Mouse (Mus musculus): ENCODE measurements at regions not wholly inside any gene's neighbourhood (a gene's known extent, or its start where the extent isn't known, plus 50 kb on each side); places are given as distances from the start of the nearest gene placed in this dataset.

- 72% methylated on average over 1 of the region's 1 CpGs for WGBS
- Histone ChIP-seq H3K9me3 (replicated peaks; ENCODE audit: control insufficient read depth, low read length) (no peaks in the 10 kb centered on the region), H3K4me3 (ENCODE audit: low read depth, low read length) (no peak overlapping the region), H3K27ac (replicated peaks; ENCODE audit: low read depth, low read length) (no peak overlapping the region), H3K4me2 (ENCODE audit: low read depth, low read length) (no peak overlapping the region), H3K4me1 (ENCODE audit: control insufficient read depth, insufficient read depth, low read length) (no peaks in the 10 kb centered on the region), H3K36me3 (replicated peaks; ENCODE audit: control insufficient read depth, insufficient read depth, low read depth, low read length) (no peaks in the 10 kb centered on the region), H3K9ac (replicated peaks; ENCODE audit: low read length) (no peak overlapping the region), H3K27me3 (ENCODE audit: control insufficient read depth, insufficient read depth, low read length) (no peaks in the 10 kb centered on the region)
- ATAC-seq (replicated peaks; ENCODE audit: insufficient number of reproducible peaks, low FRiP score, low TSS enrichment, low read depth) = no peak
- no peak for DNase-seq (ENCODE audit: low spot score)
Observed at GRCm38 (mm10) chr2:159866391-159866790, 467.6 kb downstream of the Gm826 start.

- Histone ChIP-seq H3K4me3 (ENCODE audit: low read depth, low read length) (no peak overlapping the region), H3K27ac (replicated peaks; ENCODE audit: low read depth, low read length) (no peak overlapping the region), H3K27me3 (ENCODE audit: control insufficient read depth, insufficient read depth, low read length) (no peaks in the 10 kb centered on the region), H3K36me3 (replicated peaks; ENCODE audit: control insufficient read depth, insufficient read depth, low read depth, low read length) (no peaks in the 10 kb centered on the region), H3K9me3 (replicated peaks; ENCODE audit: control insufficient read depth, low read length) (no peaks in the 10 kb centered on the region), H3K9ac (replicated peaks; ENCODE audit: low read length) (no peak overlapping the region), H3K4me2 (ENCODE audit: low read depth, low read length) (no peak overlapping the region), H3K4me1 (ENCODE audit: control insufficient read depth, insufficient read depth, low read length) (no peaks in the 10 kb centered on the region)
- DNase-seq (ENCODE audit: low spot score) (no peak), ATAC-seq (replicated peaks; ENCODE audit: insufficient number of reproducible peaks, low FRiP score, low TSS enrichment, low read depth) (no peak)
- 33% methylated on average over 1 of the region's 1 CpGs for WGBS
Observed at GRCm38 (mm10) chr2:159863185-159863584, 470.8 kb downstream of the Gm826 start.

DNA sequence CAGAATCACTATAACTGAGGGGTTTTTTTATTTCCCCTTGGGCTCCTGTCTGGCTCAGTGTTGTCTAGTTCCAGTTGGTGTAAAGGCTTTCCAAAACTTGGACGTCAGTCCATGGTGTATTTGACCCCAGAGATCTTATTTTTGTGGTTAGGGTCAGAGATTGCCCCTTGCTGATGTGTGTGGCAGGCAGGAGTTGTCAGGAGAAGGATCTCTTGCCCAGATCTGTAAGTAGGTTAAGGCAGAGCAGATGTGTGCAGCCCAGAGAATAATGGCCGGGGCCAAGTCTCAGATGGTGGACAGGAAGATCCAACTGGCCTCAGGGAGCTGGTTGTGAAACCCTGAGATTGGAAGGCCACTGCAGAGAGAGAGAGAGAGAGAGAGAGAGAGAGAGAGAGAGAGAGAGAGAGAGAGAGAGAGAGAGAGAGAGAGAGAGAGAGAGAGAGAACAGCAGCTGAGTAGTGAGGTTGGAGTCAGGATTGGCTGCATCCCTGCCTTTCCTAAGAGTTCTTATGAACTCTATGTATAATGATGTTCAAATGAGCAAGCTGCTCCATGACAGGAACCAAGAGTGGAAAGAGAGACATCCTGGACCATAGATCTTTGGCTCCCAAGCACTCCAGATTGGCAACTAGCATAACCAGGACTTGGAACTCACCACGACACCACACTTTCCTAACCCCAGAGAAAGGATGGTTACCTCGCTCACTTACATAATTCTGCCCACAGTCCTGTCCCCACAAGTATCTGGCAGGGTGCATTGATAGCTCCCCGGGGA lies 479.9 kb downstream of the Gm826 start:
- Histone ChIP-seq H3K4me3 (ENCODE audit: low read depth, low read length) (no peak overlapping the region), H3K9me3 (replicated peaks; ENCODE audit: control insufficient read depth, low read length) (no peaks in the 10 kb centered on the region), H3K36me3 (replicated peaks; ENCODE audit: control insufficient read depth, insufficient read depth, low read depth, low read length) (no peaks in the 10 kb centered on the region), H3K27ac (replicated peaks; ENCODE audit: low read depth, low read length) (no peak overlapping the region), H3K4me2 (ENCODE audit: low read depth, low read length) (no peak overlapping the region), H3K4me1 (ENCODE audit: control insufficient read depth, insufficient read depth, low read length) (no peaks in the 10 kb centered on the region), H3K27me3 (ENCODE audit: control insufficient read depth, insufficient read depth, low read length) (no peaks in the 10 kb centered on the region), H3K9ac (replicated peaks; ENCODE audit: low read length) (no peak overlapping the region)
- DNase-seq (ENCODE audit: low spot score) = no peak
- WGBS = 68% methylated on average over 5 of the region's 5 CpGs
- ATAC-seq (replicated peaks; ENCODE audit: insufficient number of reproducible peaks, low FRiP score, low TSS enrichment, low read depth) = no peak

GRCm38 (mm10) chr2:159852959-159853358 lies 481.0 kb downstream of the Gm826 start:
- ATAC-seq (replicated peaks; ENCODE audit: insufficient number of reproducible peaks, low FRiP score, low TSS enrichment, low read depth) = no peak
- WGBS = 89% methylated on average over 4 of the region's 4 CpGs

DNA sequence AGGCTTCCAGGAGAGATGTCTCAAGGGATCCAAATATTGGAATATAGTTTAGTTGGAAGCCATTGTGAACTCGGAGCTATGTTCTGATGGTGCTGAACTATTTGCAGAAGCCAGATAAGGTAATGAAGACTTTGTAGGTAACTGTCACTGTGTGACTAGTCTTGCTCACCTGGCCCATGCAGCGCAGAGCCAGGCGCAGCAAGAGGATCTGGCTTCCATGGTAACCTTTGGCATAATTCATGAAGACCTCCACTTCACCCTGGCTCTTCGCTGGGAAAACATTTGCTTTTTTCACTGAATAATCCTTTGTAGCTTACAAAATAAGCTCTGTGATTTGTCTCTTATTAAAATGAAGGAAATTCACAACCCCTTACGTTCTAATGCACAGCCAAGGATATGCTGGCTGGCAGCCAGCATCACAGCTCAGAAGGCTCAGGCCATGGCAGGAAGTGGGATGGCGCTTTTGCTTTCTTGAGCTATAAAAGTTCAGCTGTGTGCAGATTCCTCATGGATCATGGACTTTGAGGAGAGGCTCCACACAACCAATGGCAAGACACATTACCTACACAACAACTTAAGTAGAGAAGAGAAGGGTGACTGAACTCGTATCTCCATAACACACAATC lies 501.4 kb downstream of the Gm826 start:
- WGBS = 85% methylated on average over 7 of the region's 7 CpGs
- no peaks in the 10 kb centered on the region for H3K9me3 ChIP-seq (replicated peaks; ENCODE audit: control insufficient read depth, low read length)
- H3K4me3 ChIP-seq (ENCODE audit: low read depth, low read length) = no peak overlapping the region
- H3K27ac ChIP-seq (replicated peaks; ENCODE audit: low read depth, low read length) = no peak overlapping the region
- DNase-seq (ENCODE audit: low spot score) (no peak), ATAC-seq (replicated peaks; ENCODE audit: insufficient number of reproducible peaks, low FRiP score, low TSS enrichment, low read depth) (no peak)
- H3K4me1 ChIP-seq (ENCODE audit: control insufficient read depth, insufficient read depth, low read length) = no peaks in the 10 kb centered on the region
- no peak overlapping the region for H3K4me2 ChIP-seq (ENCODE audit: low read depth, low read length)
- no peaks in the 10 kb centered on the region for H3K36me3 ChIP-seq (replicated peaks; ENCODE audit: control insufficient read depth, insufficient read depth, low read depth, low read length)
- H3K9ac ChIP-seq (replicated peaks; ENCODE audit: low read length) = no peak overlapping the region
- no peaks in the 10 kb centered on the region for H3K27me3 ChIP-seq (ENCODE audit: control insufficient read depth, insufficient read depth, low read length)

More at GRCm38 (mm10) chr2:159852959-159853358, 481.0 kb downstream of the Gm826 start:
- H3K27ac ChIP-seq (replicated peaks; ENCODE audit: low read depth, low read length) = no peak overlapping the region
- no peak overlapping the region for H3K4me3 ChIP-seq (ENCODE audit: low read depth, low read length)
- H3K9ac ChIP-seq (replicated peaks; ENCODE audit: low read length) = no peak overlapping the region
- H3K27me3 ChIP-seq (ENCODE audit: control insufficient read depth, insufficient read depth, low read length) = no peaks in the 10 kb centered on the region
- no peaks in the 10 kb centered on the region for H3K4me1 ChIP-seq (ENCODE audit: control insufficient read depth, insufficient read depth, low read length)
- H3K9me3 ChIP-seq (replicated peaks; ENCODE audit: control insufficient read depth, low read length) = no peaks in the 10 kb centered on the region
- no peak overlapping the region for H3K4me2 ChIP-seq (ENCODE audit: low read depth, low read length)
- DNase-seq (ENCODE audit: low spot score) = no peak
- no peaks in the 10 kb centered on the region for H3K36me3 ChIP-seq (replicated peaks; ENCODE audit: control insufficient read depth, insufficient read depth, low read depth, low read length)

- DNase-seq (ENCODE audit: low spot score) (peak; percentile 25), ATAC-seq (replicated peaks; ENCODE audit: insufficient number of reproducible peaks, low FRiP score, low TSS enrichment, low read depth) (no peak)
- no peaks in the 10 kb centered on the region for H3K27me3 ChIP-seq (ENCODE audit: control insufficient read depth, insufficient read depth, low read length)
- H3K4me2 ChIP-seq (ENCODE audit: low read depth, low read length) = no peak overlapping the region
- no peak overlapping the region for H3K9ac ChIP-seq (replicated peaks; ENCODE audit: low read length)
- H3K9me3 ChIP-seq (replicated peaks; ENCODE audit: control insufficient read depth, low read length) = no peaks in the 10 kb centered on the region
- no peaks in the 10 kb centered on the region for H3K4me1 ChIP-seq (ENCODE audit: control insufficient read depth, insufficient read depth, low read length)
- H3K4me3 ChIP-seq (ENCODE audit: low read depth, low read length) = no peak overlapping the region
- H3K27ac ChIP-seq (replicated peaks; ENCODE audit: low read depth, low read length) = no peak overlapping the region
- H3K36me3 ChIP-seq (replicated peaks; ENCODE audit: control insufficient read depth, insufficient read depth, low read depth, low read length) = no peaks in the 10 kb centered on the region
- WGBS = 57% methylated on average over 2 of the region's 2 CpGs
Observed at GRCm38 (mm10) chr2:159826417-159826816, 507.5 kb downstream of the Gm826 start.

GRCm38 (mm10) chr2:159818556-159818955 lies 515.4 kb downstream of the Gm826 start:
- Histone ChIP-seq H3K9ac (replicated peaks; ENCODE audit: low read length) (no peak overlapping the region), H3K4me3 (ENCODE audit: low read depth, low read length) (no peak overlapping the region), H3K4me2 (ENCODE audit: low read depth, low read length) (no peak overlapping the region), H3K27me3 (ENCODE audit: control insufficient read depth, insufficient read depth, low read length) (no peaks in the 10 kb centered on the region), H3K36me3 (replicated peaks; ENCODE audit: control insufficient read depth, insufficient read depth, low read depth, low read length) (no peaks in the 10 kb centered on the region), H3K27ac (replicated peaks; ENCODE audit: low read depth, low read length) (no peak overlapping the region), H3K9me3 (replicated peaks; ENCODE audit: control insufficient read depth, low read length) (no peaks in the 10 kb centered on the region), H3K4me1 (ENCODE audit: control insufficient read depth, insufficient read depth, low read length) (no peaks in the 10 kb centered on the region)
- 55% methylated on average over 2 of the region's 2 CpGs for WGBS
- peak; percentile 46 for DNase-seq (ENCODE audit: low spot score)
- ATAC-seq (replicated peaks; ENCODE audit: insufficient number of reproducible peaks, low FRiP score, low TSS enrichment, low read depth) = no peak

GRCm38 (mm10) chr2:159816344-159816743 lies 517.6 kb downstream of the Gm826 start:
- DNase-seq (ENCODE audit: low spot score) (no peak), ATAC-seq (replicated peaks; ENCODE audit: insufficient number of reproducible peaks, low FRiP score, low TSS enrichment, low read depth) (no peak)
- H3K27me3 ChIP-seq (ENCODE audit: control insufficient read depth, insufficient read depth, low read length) = no peaks in the 10 kb centered on the region
- no peak overlapping the region for H3K4me3 ChIP-seq (ENCODE audit: low read depth, low read length)
- no peak overlapping the region for H3K9ac ChIP-seq (replicated peaks; ENCODE audit: low read length)
- WGBS = 90% methylated on average over 8 of the region's 8 CpGs
- H3K27ac ChIP-seq (replicated peaks; ENCODE audit: low read depth, low read length) = no peak overlapping the region
- no peaks in the 10 kb centered on the region for H3K4me1 ChIP-seq (ENCODE audit: control insufficient read depth, insufficient read depth, low read length)
- H3K4me2 ChIP-seq (ENCODE audit: low read depth, low read length) = no peak overlapping the region
- no peaks in the 10 kb centered on the region for H3K36me3 ChIP-seq (replicated peaks; ENCODE audit: control insufficient read depth, insufficient read depth, low read depth, low read length)
- no peaks in the 10 kb centered on the region for H3K9me3 ChIP-seq (replicated peaks; ENCODE audit: control insufficient read depth, low read length)

Data from embryonic facial prominence, embryonic 11.5 days (tissue).